Mouse (Mus musculus): ENCODE results near the gene Socs1.

DNA sequence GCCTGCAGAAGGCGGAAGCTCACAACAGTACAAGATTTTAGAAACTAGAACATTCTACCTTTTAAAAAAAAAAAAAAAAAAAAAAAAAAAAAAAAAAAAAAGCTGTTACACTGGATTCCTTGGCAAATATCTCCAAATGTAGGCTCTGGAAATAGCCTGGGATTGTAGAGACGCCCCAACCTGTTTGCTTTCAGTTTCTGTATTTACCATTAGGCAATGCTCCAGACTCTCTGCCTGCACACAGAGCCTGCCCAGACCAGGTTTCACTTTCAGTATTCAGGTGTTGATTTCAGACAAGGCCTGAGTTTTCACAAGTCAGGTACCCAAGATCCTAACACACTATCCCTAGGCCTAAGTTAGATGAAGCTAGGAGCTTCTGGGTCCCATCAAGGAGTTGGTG lies 44.3 kb downstream of the Socs1 start:
- no peak for TF ChIP-seq CTCF (IDR thresholded peaks at IDR 0.05; ENCODE audit: low read depth)
- no peak for TF ChIP-seq EP300 (optimal IDR thresholded peaks at IDR 0.05)
